9 mouse cellular contexts compared by ENCODE assay signal in genomic region chr17:25077771-25078372, GRCm38 (mm10). TPM values are rescaled to one million over a fixed set of nuclear protein-coding genes. Genes with fewer than 3 reads are reported as not detected.
A peak's percentile ranks its signal among the peaks of the same experiment; 100 is the strongest.
DNase-seq lines count a peak whose midpoint lies in the region; ATAC-seq and TF ChIP-seq lines count a peak whose summit lies in the region.
"Had no signal": no experiment of that assay in that cellular context is flagged by ENCODE, and none has a peak within 500 bp of the region (broad histone marks: within the 10 kb centered on the region; RNA-seq: fewer than 3 reads in every experiment).

No protein-coding gene starts in this region.

- no peak for TF ChIP-seq CTCF in heart, adult 2 months (IDR thresholded peaks at IDR 0.05)
- no peak for TF ChIP-seq CTCF in kidney, adult 2 months (conservative IDR thresholded peaks at IDR 0.05; ENCODE audit: insufficient read depth, insufficient read length, low read depth, low read length)
- no peak for TF ChIP-seq CTCF in midbrain, postnatal 0 days (IDR thresholded peaks at IDR 0.05)

- DNase-seq in ovary, postnatal 36 days (ENCODE audit: low spot score), result peak; percentile 67
- DNase-seq in ovary, postnatal 10 days (ENCODE audit: low spot score), result no peak
- peak; percentile 72 for DNase-seq in cerebellum, adult 9-11 months
- peak; percentile 81 to 84 for DNase-seq in heart, adult 2 months
- DNase-seq in kidney, adult 2 months, result peak; percentile 89
- DNase-seq in limb, embryonic 14.5 days (ENCODE audit: low spot score), result peak; percentile 66
- peak; percentile 83 for DNase-seq in midbrain, postnatal 0 days (ENCODE audit: low spot score)

- peaks cover 7% of the 10 kb centered on the region for H3K36me3 ChIP-seq in heart, adult 2 months (ENCODE audit: control insufficient read depth, insufficient read depth, low read length)
- H3K36me3 ChIP-seq in kidney, adult 2 months (ENCODE audit: control insufficient read depth, insufficient read depth, low read length), result no peaks in the 10 kb centered on the region
- H3K36me3 ChIP-seq in limb, embryonic 14.5 days (ENCODE audit: control insufficient read depth, insufficient read depth, low read length), result 0 out of 2 replicates have a peak, but pooled peaks cover 1% of the 10 kb centered on the region
- peaks cover 24% of the 10 kb centered on the region for H3K36me3 ChIP-seq in midbrain, postnatal 0 days (ENCODE audit: insufficient read depth, low read length)

- TF ChIP-seq POLR2A in heart, adult 2 months (IDR thresholded peaks at IDR 0.05; ENCODE audit: insufficient read depth, low read depth, low read length), result peak; percentile 52; the same call in 1 of the 2 replicates
- no peak for TF ChIP-seq POLR2A in kidney, adult 2 months (IDR thresholded peaks at IDR 0.05; ENCODE audit: low read depth, low read length)
- no peak for TF ChIP-seq POLR2A in limb, embryonic 14.5 days (IDR thresholded peaks at IDR 0.05; ENCODE audit: borderline replicate concordance, extremely low read depth, insufficient read depth, insufficient read length)

- no peak overlapping the region; the same call in 1 of the 2 replicates for H3K4me2 ChIP-seq in limb, embryonic 14.5 days (replicated peaks; ENCODE audit: low read depth, low read length, severe bottlenecking)
- peak overlapping the region; percentile 20; the same call in 1 of the 2 replicates for H3K4me2 ChIP-seq in midbrain, postnatal 0 days (ENCODE audit: low read depth, low read length, poor library complexity, severe bottlenecking)

- no peak for ATAC-seq in limb, embryonic 14.5 days (ENCODE audit: low FRiP score, low read depth)
- peak; percentile 60; the same call in 1 of the 2 replicates for ATAC-seq in midbrain, postnatal 0 days (ENCODE audit: low FRiP score)
- ATAC-seq in megakaryocyte, adult 5-6 weeks (ENCODE audit: poor library complexity, severe bottlenecking), result no peak

- peak overlapping the region; percentile 90 for H3K9ac ChIP-seq in heart, adult 2 months (ENCODE audit: low read depth, low read length)
- H3K9ac ChIP-seq in limb, embryonic 14.5 days (ENCODE audit: low read depth, low read length, severe bottlenecking), result peak overlapping the region; percentile 38
- H3K9ac ChIP-seq in midbrain, postnatal 0 days (replicated peaks; ENCODE audit: low read length, poor library complexity, severe bottlenecking), result no peak overlapping the region; the same call in 1 of the 2 replicates

- H3K27ac ChIP-seq in heart, adult 2 months, result peak overlapping the region; percentile 99
- peak overlapping the region; percentile 24 for H3K27ac ChIP-seq in kidney, adult 2 months (ENCODE audit: insufficient read depth, low read depth, low read length)
- peak overlapping the region; percentile 26; the same call in 1 of the 2 replicates for H3K27ac ChIP-seq in limb, embryonic 14.5 days (replicated peaks; ENCODE audit: low read depth, low read length)
- no peak overlapping the region; the same call in 1 of the 2 replicates for H3K27ac ChIP-seq in midbrain, postnatal 0 days (ENCODE audit: low read depth, low read length)

- peaks cover 3% of the 10 kb centered on the region for H3K79me2 ChIP-seq in heart, adult 2 months (replicated peaks; ENCODE audit: control insufficient read depth, insufficient read depth, low read length)

- TF ChIP-seq EP300 in heart, adult 2 months (IDR thresholded peaks at IDR 0.05; ENCODE audit: insufficient read depth, low read depth, low read length), result 0 out of 2 replicates have a peak, but pooled peaks have one; percentile 43

- WGBS in heart, adult 2 months, result 17% methylated on average over 13 of the region's 13 CpGs
- WGBS in kidney, adult 2 months, result 27% methylated on average over 13 of the region's 13 CpGs
- WGBS in limb, embryonic 14.5 days, result 70% methylated on average over 13 of the region's 13 CpGs
- 60% methylated on average over 13 of the region's 13 CpGs for WGBS in midbrain, postnatal 0 days

- H3K4me1 ChIP-seq in heart, adult 2 months (ENCODE audit: control insufficient read depth, insufficient read depth, low read length), result peaks cover 19% of the 10 kb centered on the region
- 0 out of 2 replicates have a peak, but pooled peaks cover 5% of the 10 kb centered on the region for H3K4me1 ChIP-seq in kidney, adult 2 months (ENCODE audit: control insufficient read depth, insufficient read depth, low read length)
- H3K4me1 ChIP-seq in limb, embryonic 14.5 days (ENCODE audit: control insufficient read depth, insufficient read depth, low read length), result peaks cover 16% of the 10 kb centered on the region
- H3K4me1 ChIP-seq in midbrain, postnatal 0 days (ENCODE audit: insufficient read depth, low read length), result no peaks in the 10 kb centered on the region

- intact Hi-C loops in heart, adult 2 months (cut with DNase I), result loop anchor here (10.0 kb wide), 1 partner anchor 433 kb away; no protein-coding TSS in a partner anchor

- H3K9me3 ChIP-seq in limb, embryonic 14.5 days (ENCODE audit: control insufficient read depth, low read length), result no peaks in the 10 kb centered on the region
- no peaks in the 10 kb centered on the region for H3K9me3 ChIP-seq in midbrain, postnatal 0 days (ENCODE audit: low read length)

- H3K4me3 ChIP-seq in heart, adult 2 months, result peak overlapping the region; percentile 81
- peak overlapping the region; percentile 54 for H3K4me3 ChIP-seq in kidney, adult 2 months (ENCODE audit: insufficient read depth, low read depth, low read length)
- H3K4me3 ChIP-seq in limb, embryonic 14.5 days (replicated peaks; ENCODE audit: low read length), result no peak overlapping the region
- no peak overlapping the region for H3K4me3 ChIP-seq in midbrain, postnatal 0 days (ENCODE audit: low read depth, low read length)

- H3K27me3 ChIP-seq in heart, adult 2 months (ENCODE audit: control insufficient read depth, insufficient read depth, low read length), result no peaks in the 10 kb centered on the region
- H3K27me3 ChIP-seq in kidney, adult 2 months (replicated peaks; ENCODE audit: control insufficient read depth, insufficient read depth, low read length), result no peaks in the 10 kb centered on the region
- H3K27me3 ChIP-seq in limb, embryonic 14.5 days (ENCODE audit: control insufficient read depth, insufficient read depth, low read length), result no peaks in the 10 kb centered on the region
- no peaks in the 10 kb centered on the region for H3K27me3 ChIP-seq in midbrain, postnatal 0 days (ENCODE audit: insufficient read depth, low read length)

RNA-seq across cellular contexts. Expression of gene Tmem204, which starts 5.5 kb away (rescaled TPM):
- 10 to 100 TPM; 40.0 to 45.1 TPM for total RNA-seq in heart, adult 2 months (2021)
- polyA plus RNA-seq in heart, adult 2 months (2012; rRNA removed), result 77.3 and 82.0 TPM in 2 replicates
- 93.4 and 100 TPM in 2 replicates for polyA plus RNA-seq in kidney, adult 2 months (2012; rRNA removed)
- 12.1 and 18.1 TPM in 2 replicates for polyA plus RNA-seq in limb, embryonic 14.5 days (2012; rRNA removed)
- 17.3 and 18.5 TPM in 2 replicates for polyA plus RNA-seq in limb, embryonic 14.5 days (2014; fragmentation: Nextera tagmentation; extraction: Ambion mirVana)
- 11.1 and 11.2 TPM in 2 replicates for total RNA-seq in midbrain, postnatal 0 days (2014; rRNA removed)
- 8.2 and 8.3 TPM in 2 replicates for polyA plus RNA-seq in midbrain, postnatal 0 days (2015; fragmentation: Nextera tagmentation; extraction: Ambion mirVana)
- total RNA-seq in megakaryocyte, adult 5-6 weeks (2015), result not detected in 2 replicates
- not detected in 2 replicates for total RNA-seq in megakaryocyte, adult 5-6 weeks (2017)

RNA-seq across cellular contexts. Expression of gene Telo2, which starts 37.9 kb away (rescaled TPM):
- total RNA-seq in heart, adult 2 months (2021), result 10 to 100 TPM; 12.1 to 13.5 TPM
- 12.7 and 15.5 TPM in 2 replicates for polyA plus RNA-seq in heart, adult 2 months (2012; rRNA removed)
- 11.6 and 13.3 TPM in 2 replicates for polyA plus RNA-seq in kidney, adult 2 months (2012; rRNA removed)
- 41.7 and 51.0 TPM in 2 replicates for polyA plus RNA-seq in limb, embryonic 14.5 days (2012; rRNA removed)
- 31.1 and 43.0 TPM in 2 replicates for polyA plus RNA-seq in limb, embryonic 14.5 days (2014; fragmentation: Nextera tagmentation; extraction: Ambion mirVana)
- total RNA-seq in midbrain, postnatal 0 days (2014; rRNA removed), result 45.0 and 56.3 TPM in 2 replicates
- polyA plus RNA-seq in midbrain, postnatal 0 days (2015; fragmentation: Nextera tagmentation; extraction: Ambion mirVana), result 34.9 and 36.5 TPM in 2 replicates
- 3.9 and 4.4 TPM in 2 replicates for total RNA-seq in megakaryocyte, adult 5-6 weeks (2015)
- 8.8 and 11.3 TPM in 2 replicates for total RNA-seq in megakaryocyte, adult 5-6 weeks (2017)

RNA-seq across cellular contexts. Expression of gene Ptx4, which starts 42.7 kb away (rescaled TPM):
- total RNA-seq in heart, adult 2 months (2021), result 1 to 10 TPM; 5.4 to 5.8 TPM
- polyA plus RNA-seq in heart, adult 2 months (2012; rRNA removed), result 0.16 and 0.26 TPM in 2 replicates
- polyA plus RNA-seq in kidney, adult 2 months (2012; rRNA removed), result not detected in 2 replicates
- 1.8 and 2.3 TPM in 2 replicates for polyA plus RNA-seq in limb, embryonic 14.5 days (2012; rRNA removed)
- polyA plus RNA-seq in limb, embryonic 14.5 days (2014; fragmentation: Nextera tagmentation; extraction: Ambion mirVana), result 2.0 and 2.7 TPM in 2 replicates
- 0.42 TPM in 1 of 2 replicates, not detected in the other for total RNA-seq in midbrain, postnatal 0 days (2014; rRNA removed)
- 0.20 and 0.59 TPM in 2 replicates for polyA plus RNA-seq in midbrain, postnatal 0 days (2015; fragmentation: Nextera tagmentation; extraction: Ambion mirVana)
- total RNA-seq in megakaryocyte, adult 5-6 weeks (2015), result not detected in 2 replicates
- not detected in 2 replicates for total RNA-seq in megakaryocyte, adult 5-6 weeks (2017)
- polyA plus RNA-seq: spleen, adult 2 months had no signal

RNA-seq across cellular contexts. Expression of gene Clcn7, which starts 55.3 kb away (rescaled TPM):
- 10 to 100 TPM; 25.4 to 28.5 TPM for total RNA-seq in heart, adult 2 months (2021)
- 24.6 and 31.3 TPM in 2 replicates for polyA plus RNA-seq in heart, adult 2 months (2012; rRNA removed)
- 42.6 and 51.3 TPM in 2 replicates for polyA plus RNA-seq in kidney, adult 2 months (2012; rRNA removed)
- polyA plus RNA-seq in limb, embryonic 14.5 days (2012; rRNA removed), result 32.4 and 40.1 TPM in 2 replicates
- polyA plus RNA-seq in limb, embryonic 14.5 days (2014; fragmentation: Nextera tagmentation; extraction: Ambion mirVana), result 21.3 and 26.3 TPM in 2 replicates
- 37.9 and 39.5 TPM in 2 replicates for total RNA-seq in midbrain, postnatal 0 days (2014; rRNA removed)
- polyA plus RNA-seq in midbrain, postnatal 0 days (2015; fragmentation: Nextera tagmentation; extraction: Ambion mirVana), result 25.5 and 26.7 TPM in 2 replicates
- 12.3 and 13.1 TPM in 2 replicates for total RNA-seq in megakaryocyte, adult 5-6 weeks (2015)
- 16.6 and 18.3 TPM in 2 replicates for total RNA-seq in megakaryocyte, adult 5-6 weeks (2017)

Comparison
In these comparisons a context has a peak if more than half of its experiments do, and no peak if none do; other contexts are left out.
1. H3K4me3 ChIP-seq: peak in heart, adult 2 months (single experiment) and kidney, adult 2 months (single experiment); none in limb, embryonic 14.5 days (single experiment) and midbrain, postnatal 0 days (single experiment).